Mouse (Mus musculus) midbrain, embryonic 13.5 days (tissue): ENCODE measurements at regions not wholly inside any gene's neighbourhood (a gene's known extent, or its start where the extent isn't known, plus 50 kb on each side); places are given as distances from the start of the nearest gene placed in this dataset.

ENCODE experiments used
- ATAC-seq: fragments of 200-750 bp; cut with Nextera tagmentation; 2 replicates; pipeline ENCODE4 v1.8.0; 2017; ENCODE audit warnings: mild to moderate bottlenecking, moderate TSS enrichment, moderate library complexity
- H3K27ac ChIP-seq: fragments of 300-500 bp; sonication (generic); 2 replicates; pipeline ENCODE4 v1.5.1; 2015; ENCODE audit warnings: inconsistent platforms, mild to moderate bottlenecking, moderate library complexity
- H3K27me3 ChIP-seq: fragments of 300-500 bp; sonication (generic); 2 replicates; pipeline ENCODE4 v1.6.1; 2015; ENCODE audit warnings: mild to moderate bottlenecking, inconsistent platforms
- H3K36me3 ChIP-seq: fragments of 300-500 bp; sonication (generic); 2 replicates; pipeline ENCODE4 v1.6.1; 2015; ENCODE audit warnings: mild to moderate bottlenecking, inconsistent platforms
- H3K4me1 ChIP-seq: fragments of 300-500 bp; sonication (generic); replicated peaks from 2 replicates; pipeline ENCODE4 v1.6.1; 2015; ENCODE audit warnings: inconsistent platforms
- H3K4me2 ChIP-seq: fragments of 300-500 bp; sonication (generic); replicated peaks from 2 replicates; pipeline ENCODE4 v1.6.1; 2015; ENCODE audit warnings: moderate library complexity, mild to moderate bottlenecking, inconsistent platforms
- H3K4me3 ChIP-seq: fragments of 300-500 bp; sonication (generic); replicated peaks from 2 replicates; pipeline ENCODE4 v1.5.1; 2015; ENCODE audit warnings: mild to moderate bottlenecking, inconsistent platforms
- H3K9ac ChIP-seq: fragments of 300-500 bp; sonication (generic); replicated peaks from 2 replicates; pipeline ENCODE4 v1.6.1; 2015; ENCODE audit warnings: mild to moderate bottlenecking, inconsistent platforms
- H3K9me3 ChIP-seq: fragments of 300-500 bp; sonication (generic); 2 replicates; pipeline ENCODE4 v1.6.1; 2016; ENCODE audit warnings: mild to moderate bottlenecking, inconsistent platforms
- WGBS: fragments of 180-500 bp; shearing (Covaris S2); methylation state at CpG from one replicate; pipeline ENCODE4 v1.1.7; 2015; 5-methylcytosine and 5-hydroxymethylcytosine counted together

- WGBS, result 84% methylated on average over 15 of the region's 15 CpGs
- H3K27ac ChIP-seq, result no peak overlapping the region
- no peak overlapping the region for H3K4me3 ChIP-seq
- H3K27me3 ChIP-seq, result no peaks in the 10 kb centered on the region
- no peaks in the 10 kb centered on the region for H3K9me3 ChIP-seq
- H3K4me2 ChIP-seq, result no peak overlapping the region
- H3K4me1 ChIP-seq, result peaks cover 8% of the 10 kb centered on the region
- ATAC-seq, result no peak
- H3K36me3 ChIP-seq, result no peaks in the 10 kb centered on the region
- no peak overlapping the region for H3K9ac ChIP-seq
These were observed 161.7 kb downstream of the Gm10260 start for GRCm38 (mm10) chr13:97598507-97599431.

DNA sequence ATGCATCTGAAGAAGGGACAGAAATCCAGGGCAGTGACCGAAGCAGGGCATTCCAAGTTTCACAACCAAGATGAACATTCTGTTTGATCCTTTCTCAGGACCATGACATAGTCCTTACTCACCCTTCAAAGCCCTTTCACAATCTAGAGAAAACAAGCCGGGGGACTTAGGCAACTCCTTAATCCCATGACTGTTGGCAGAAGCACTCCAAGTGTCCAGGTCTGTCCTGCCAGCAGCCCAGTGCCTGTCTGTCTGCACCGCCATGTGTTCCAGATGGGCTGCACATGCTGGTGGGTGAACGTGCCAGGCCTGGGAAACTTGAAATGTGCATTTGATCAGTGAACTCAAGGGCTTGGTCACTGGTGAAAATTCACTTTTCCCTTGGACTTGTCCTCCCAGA lies 165.6 kb downstream of the Gm10260 start:
- H3K36me3 ChIP-seq, result no peaks in the 10 kb centered on the region
- H3K9me3 ChIP-seq, result no peaks in the 10 kb centered on the region
- H3K4me3 ChIP-seq, result no peak overlapping the region
- WGBS, result 91% methylated on average over 4 of the region's 4 CpGs
- H3K9ac ChIP-seq, result no peak overlapping the region
- no peaks in the 10 kb centered on the region for H3K4me1 ChIP-seq
- H3K27me3 ChIP-seq, result no peaks in the 10 kb centered on the region
- no peak overlapping the region for H3K4me2 ChIP-seq
- no peak overlapping the region for H3K27ac ChIP-seq
- ATAC-seq, result no peak

GRCm38 (mm10) chr13:97589626-97590025 lies 170.8 kb downstream of the Gm10260 start:
- no peaks in the 10 kb centered on the region for H3K27me3 ChIP-seq
- ATAC-seq, result no peak
- H3K9ac ChIP-seq, result no peak overlapping the region
- H3K27ac ChIP-seq, result no peak overlapping the region
- WGBS, result 75% methylated on average over 8 of the region's 8 CpGs
- H3K4me2 ChIP-seq, result no peak overlapping the region
- no peaks in the 10 kb centered on the region for H3K36me3 ChIP-seq
- no peaks in the 10 kb centered on the region for H3K4me1 ChIP-seq
- H3K4me3 ChIP-seq, result no peak overlapping the region
- H3K9me3 ChIP-seq, result no peaks in the 10 kb centered on the region

DNA sequence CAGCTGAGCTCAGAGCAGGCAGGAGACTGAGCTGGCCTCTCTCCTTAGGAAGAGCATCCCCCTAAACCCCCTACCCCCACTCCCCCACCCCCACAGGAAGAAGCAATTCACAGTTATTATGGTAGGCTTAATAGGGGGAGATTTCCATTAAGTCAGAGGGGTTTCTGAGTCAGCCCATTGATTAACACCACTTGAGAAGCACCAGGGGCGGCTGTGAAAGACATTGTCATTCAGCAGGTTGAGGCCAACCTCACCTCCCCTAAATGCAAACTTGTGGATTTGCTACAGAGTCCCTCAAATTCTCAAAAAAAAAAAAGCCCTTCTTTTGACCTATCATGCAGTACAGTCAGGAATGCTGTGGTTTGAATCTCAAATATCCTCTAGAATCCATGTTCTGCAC lies 172.3 kb downstream of the Gm10260 start:
- H3K27ac ChIP-seq, result no peak overlapping the region
- H3K9me3 ChIP-seq, result no peaks in the 10 kb centered on the region
- H3K4me1 ChIP-seq, result no peaks in the 10 kb centered on the region
- WGBS, result 41% methylated on average over 1 of the region's 1 CpGs
- no peak for ATAC-seq
- no peak overlapping the region for H3K9ac ChIP-seq
- H3K4me2 ChIP-seq, result no peak overlapping the region
- H3K4me3 ChIP-seq, result no peak overlapping the region
- no peaks in the 10 kb centered on the region for H3K27me3 ChIP-seq
- no peaks in the 10 kb centered on the region for H3K36me3 ChIP-seq

GRCm38 (mm10) chr13:97587088-97587487 lies 173.3 kb downstream of the Gm10260 start:
- H3K27me3 ChIP-seq, result no peaks in the 10 kb centered on the region
- 84% methylated on average over 1 of the region's 1 CpGs for WGBS
- ATAC-seq, result no peak

GRCm38 (mm10) chr13:97584045-97584444 lies 176.4 kb downstream of the Gm10260 start:
- Histone ChIP-seq H3K4me2 (no peak overlapping the region), H3K4me1 (no peaks in the 10 kb centered on the region; the same call in 1 of the 2 replicates), H3K9ac (no peak overlapping the region), H3K4me3 (no peak overlapping the region), H3K36me3 (no peaks in the 10 kb centered on the region), H3K9me3 (no peaks in the 10 kb centered on the region), H3K27ac (no peak overlapping the region), H3K27me3 (no peaks in the 10 kb centered on the region)
- WGBS, result 84% methylated on average over 4 of the region's 4 CpGs
- ATAC-seq, result no peak

More at GRCm38 (mm10) chr13:97587088-97587487, 173.3 kb downstream of the Gm10260 start:
- Histone ChIP-seq H3K9me3 (no peaks in the 10 kb centered on the region), H3K4me2 (no peak overlapping the region), H3K4me3 (no peak overlapping the region), H3K9ac (no peak overlapping the region), H3K36me3 (no peaks in the 10 kb centered on the region), H3K4me1 (no peaks in the 10 kb centered on the region), H3K27ac (no peak overlapping the region)

DNA sequence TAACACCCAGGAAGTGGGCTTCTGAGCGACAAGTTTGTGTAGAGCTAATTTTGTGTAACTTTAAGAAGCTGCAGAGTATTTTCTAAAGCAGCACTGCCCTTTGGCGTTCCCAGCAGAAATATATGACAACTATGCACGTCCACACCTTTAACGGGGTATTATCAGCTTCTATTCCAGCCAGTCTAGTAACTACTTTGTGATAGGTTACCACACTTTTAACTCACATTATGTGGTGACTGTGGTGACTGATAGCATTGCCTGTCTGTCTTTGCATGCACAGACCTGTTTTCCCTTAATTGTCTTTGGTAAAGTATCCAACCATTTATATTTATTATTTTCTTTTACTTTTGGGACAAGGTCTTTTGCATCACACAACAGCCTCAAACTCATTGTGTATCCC lies 179.1 kb downstream of the Gm10260 start:
- no peak overlapping the region for H3K4me3 ChIP-seq
- H3K27me3 ChIP-seq, result 0 out of 2 replicates have a peak, but pooled peaks cover 3% of the 10 kb centered on the region
- H3K27ac ChIP-seq, result no peak overlapping the region
- H3K9me3 ChIP-seq, result no peaks in the 10 kb centered on the region
- H3K36me3 ChIP-seq, result no peaks in the 10 kb centered on the region
- H3K4me2 ChIP-seq, result no peak overlapping the region
- peaks cover 3% of the 10 kb centered on the region; the same call in 1 of the 2 replicates for H3K4me1 ChIP-seq
- 88% methylated on average over 4 of the region's 4 CpGs for WGBS
- no peak for ATAC-seq
- H3K9ac ChIP-seq, result no peak overlapping the region

- Histone ChIP-seq H3K27ac (no peak overlapping the region; the same call in 1 of the 2 replicates), H3K4me3 (no peak overlapping the region), H3K9me3 (no peaks in the 10 kb centered on the region), H3K9ac (no peak overlapping the region), H3K4me1 (peaks cover 3% of the 10 kb centered on the region; the same call in 1 of the 2 replicates), H3K4me2 (no peak overlapping the region), H3K27me3 (0 out of 2 replicates have a peak, but pooled peaks cover 3% of the 10 kb centered on the region), H3K36me3 (no peaks in the 10 kb centered on the region)
- no peak for ATAC-seq
- 27% methylated on average over 3 of the region's 3 CpGs for WGBS
These were observed 180.1 kb downstream of the Gm10260 start for GRCm38 (mm10) chr13:97580241-97580874.

GRCm38 (mm10) chr13:97578595-97578994 lies 181.8 kb downstream of the Gm10260 start:
- H3K4me3 ChIP-seq, result no peak overlapping the region
- H3K9me3 ChIP-seq, result no peaks in the 10 kb centered on the region
- WGBS, result 82% methylated on average over 5 of the region's 5 CpGs
- H3K4me2 ChIP-seq, result no peak overlapping the region
- H3K27ac ChIP-seq, result no peak overlapping the region
- H3K4me1 ChIP-seq, result peaks cover 5% of the 10 kb centered on the region; the same call in 1 of the 2 replicates
- no peak for ATAC-seq
- no peaks in the 10 kb centered on the region for H3K36me3 ChIP-seq
- H3K9ac ChIP-seq, result no peak overlapping the region
- 0 out of 2 replicates have a peak, but pooled peaks cover 3% of the 10 kb centered on the region for H3K27me3 ChIP-seq

DNA sequence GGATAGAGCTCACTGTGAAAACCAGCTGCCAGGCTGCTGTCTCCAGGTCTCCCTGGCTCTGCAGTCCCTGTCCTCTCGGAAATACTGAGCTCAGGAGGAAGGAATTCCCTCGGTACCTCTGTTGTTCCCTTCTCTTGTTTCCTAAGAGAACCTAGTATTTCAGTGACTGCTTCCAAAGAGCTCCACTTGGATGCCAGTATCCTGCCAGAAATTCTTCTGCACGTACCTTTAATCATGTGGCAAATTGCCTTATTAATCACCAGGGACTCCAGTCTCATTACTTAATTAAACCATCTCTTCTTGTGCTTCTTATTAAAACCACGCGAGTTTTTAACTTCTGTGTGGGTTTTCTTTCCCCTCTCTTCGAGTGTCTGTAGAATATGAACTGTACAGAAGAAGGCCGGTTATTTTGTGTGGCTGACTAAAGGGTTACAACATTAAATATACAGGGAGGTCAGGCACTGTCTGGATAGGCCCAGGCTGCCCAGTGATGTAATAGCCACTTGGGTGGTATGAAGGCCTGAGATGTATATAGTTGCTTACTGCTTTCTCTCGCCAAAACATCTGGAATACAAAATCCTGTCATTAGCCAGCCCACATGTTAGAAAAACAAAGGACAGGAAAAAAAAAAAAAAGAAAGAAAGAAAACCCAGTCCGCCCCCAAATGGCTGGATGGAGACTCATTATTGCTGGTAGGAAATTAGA lies 183.2 kb downstream of the Gm10260 start:
- 63% methylated on average over 9 of the region's 9 CpGs for WGBS
- H3K27me3 ChIP-seq, result 0 out of 2 replicates have a peak, but pooled peaks cover 3% of the 10 kb centered on the region
- no peak overlapping the region for H3K27ac ChIP-seq
- H3K4me1 ChIP-seq, result peaks cover 9% of the 10 kb centered on the region
- H3K36me3 ChIP-seq, result no peaks in the 10 kb centered on the region
- no peak overlapping the region for H3K4me3 ChIP-seq
- H3K9me3 ChIP-seq, result no peaks in the 10 kb centered on the region
- H3K9ac ChIP-seq, result no peak overlapping the region
- ATAC-seq, result no peak
- H3K4me2 ChIP-seq, result no peak overlapping the region

GRCm38 (mm10) chr13:97573601-97574000 lies 186.8 kb downstream of the Gm10260 start:
- no peak overlapping the region for H3K4me3 ChIP-seq
- H3K27me3 ChIP-seq, result 0 out of 2 replicates have a peak, but pooled peaks cover 3% of the 10 kb centered on the region
- peaks cover 9% of the 10 kb centered on the region; the same call in 1 of the 2 replicates for H3K4me1 ChIP-seq
- no peak overlapping the region for H3K4me2 ChIP-seq
- H3K9me3 ChIP-seq, result no peaks in the 10 kb centered on the region
- ATAC-seq, result no peak
- no peak overlapping the region for H3K27ac ChIP-seq
- H3K9ac ChIP-seq, result no peak overlapping the region
- no peaks in the 10 kb centered on the region for H3K36me3 ChIP-seq
- 26% methylated on average over 3 of the region's 3 CpGs for WGBS
